Mouse (Mus musculus) CD4-positive, CD25-positive, alpha-beta regulatory T cell, adult 2 months (primary cell): ENCODE measurements around the gene Clba1.
A peak's percentile ranks its signal among the peaks of the same experiment; 100 is the strongest.
"Not testable (repeated sequence)": the region's sequence is repeated elsewhere in the genome, so short reads cannot be mapped to it uniquely, and the experiment has no call there.

Experiments
- DNase-seq: peaks from one replicate; pipeline ENCODE4 v3.0.0-alpha.2; 2012; ENCODE audit warnings: low read depth, low spot score

The Clba1 gene

GRCm38 (mm10) chr12:112816866-112817265 is 8.1 kb downstream of the Clba1 start:
- DNase-seq = not testable (repeated sequence)

GRCm38 (mm10) chr12:112819057-112819662 is 10.4 kb downstream of the Clba1 start:
- no peak for DNase-seq

GRCm38 (mm10) chr12:112820401-112820999 is 11.8 kb downstream of the Clba1 start:
- DNase-seq = no peak

GRCm38 (mm10) chr12:112821216-112821615 is 12.5 kb downstream of the Clba1 start:
- DNase-seq = no peak

- peak; percentile 36 for DNase-seq
Measured at GRCm38 (mm10) chr12:112821974-112822373, 13.2 kb downstream of the Clba1 start.

- DNase-seq = no peak
Measured at GRCm38 (mm10) chr12:112822676-112823075, 13.9 kb downstream of the Clba1 start.

GRCm38 (mm10) chr12:112823221-112823620 is 14.5 kb downstream of the Clba1 start:
- peak; percentile 78 for DNase-seq

GRCm38 (mm10) chr12:112825901-112826300 is 17.2 kb downstream of the Clba1 start:
- no peak for DNase-seq

GRCm38 (mm10) chr12:112828501-112829243 is 19.9 kb downstream of the Clba1 start:
- DNase-seq = peak; percentile 89

GRCm38 (mm10) chr12:112829244-112829864 is 20.6 kb downstream of the Clba1 start, which contains the start of gene Cdca4:
TSS of gene Cdca4 (minus strand) at chr12:112829423.
- DNase-seq = peak; percentile 99

- DNase-seq = no peak
Measured at GRCm38 (mm10) chr12:112830141-112830540, 21.4 kb downstream of the Clba1 start.

- no peak for DNase-seq
Measured at GRCm38 (mm10) chr12:112830570-112830969, 21.8 kb downstream of the Clba1 start.

- no peak for DNase-seq
Measured at GRCm38 (mm10) chr12:112832411-112832810, 23.7 kb downstream of the Clba1 start.

- DNase-seq = no peak
Measured at GRCm38 (mm10) chr12:112833527-112833926, 24.8 kb downstream of the Clba1 start.

GRCm38 (mm10) chr12:112835046-112835445 is 26.3 kb downstream of the Clba1 start:
- DNase-seq = no peak

GRCm38 (mm10) chr12:112840209-112841086 is 31.7 kb downstream of the Clba1 start:
- no peak for DNase-seq

GRCm38 (mm10) chr12:112841338-112841892 is 32.7 kb downstream of the Clba1 start:
- not testable (repeated sequence) for DNase-seq

GRCm38 (mm10) chr12:112842128-112842527 is 33.4 kb downstream of the Clba1 start:
- DNase-seq = not testable (repeated sequence)

- DNase-seq = peak; percentile 95
Measured at GRCm38 (mm10) chr12:112843803-112844202, 35.1 kb downstream of the Clba1 start.

GRCm38 (mm10) chr12:112847880-112848279 is 39.1 kb downstream of the Clba1 start:
- DNase-seq = no peak
